In the genomic region with DNA sequence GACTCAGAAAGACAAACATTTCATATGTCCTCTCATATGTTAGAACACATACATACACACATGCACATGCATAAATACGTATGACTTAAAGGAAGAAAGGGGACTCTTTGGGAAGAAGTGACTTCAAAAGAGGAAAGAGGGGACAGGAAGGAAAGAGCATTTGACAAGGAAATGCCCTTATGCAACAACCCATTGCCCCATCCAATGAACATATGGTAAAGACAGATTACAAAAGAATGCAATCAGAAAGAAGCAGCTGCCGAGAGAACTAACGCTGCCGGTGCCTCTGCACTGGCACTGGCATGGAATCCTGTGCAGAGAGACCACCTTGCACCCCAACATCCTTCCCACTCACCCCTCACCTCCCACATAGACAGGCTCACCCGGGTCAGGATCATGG, we compare ENCODE assay signal across 30 mouse cellular contexts. TPM values are rescaled to one million over a fixed set of nuclear protein-coding genes. Genes with fewer than 3 reads are reported as not detected.
DNase-seq lines count a peak whose midpoint lies in the region; ATAC-seq and TF ChIP-seq lines count a peak whose summit lies in the region.
"Had no signal": no experiment of that assay in that cellular context is flagged by ENCODE, and none has a peak within 500 bp of the region (broad histone marks: within the 10 kb centered on the region; RNA-seq: fewer than 3 reads in every experiment).

No protein-coding gene starts in this region.

- TF ChIP-seq POLR2A in bone marrow, adult 2 months (IDR thresholded peaks at IDR 0.05; ENCODE audit: borderline replicate concordance, control insufficient read depth, low read depth, low read length), result no peak

- no peaks in the 10 kb centered on the region for H3K9me3 ChIP-seq in heart, embryonic 10.5 days
- H3K9me3 ChIP-seq: embryonic facial prominence, embryonic 10.5 days; embryonic facial prominence, embryonic 12.5 days; forebrain, embryonic 13.5 days; forebrain, embryonic 15.5 days; G1E had no signal

- peak overlapping the region; percentile 46 for H3K4me3 ChIP-seq in bone marrow, adult 2 months (replicated peaks; ENCODE audit: control insufficient read depth, low read depth, low read length)
- H3K4me3 ChIP-seq in heart, embryonic 10.5 days, result no peak overlapping the region
- H3K4me3 ChIP-seq: embryonic facial prominence, embryonic 10.5 days; embryonic facial prominence, embryonic 12.5 days; forebrain, embryonic 13.5 days; forebrain, embryonic 15.5 days had no signal

- WGBS in bone marrow, adult 2 months, result 27% methylated on average over 5 of the region's 5 CpGs
- 63% methylated on average over 5 of the region's 5 CpGs for WGBS in heart, embryonic 10.5 days

- TF ChIP-seq CTCF in bone marrow, adult 2 months (IDR thresholded peaks at IDR 0.05; ENCODE audit: control insufficient read depth, insufficient read depth, low read length), result no peak

- H3K4me1 ChIP-seq in bone marrow, adult 2 months (ENCODE audit: control insufficient read depth, insufficient read depth, low read length), result peaks cover 3% of the 10 kb centered on the region; the same call in 1 of the 2 replicates
- H3K4me1 ChIP-seq in heart, embryonic 10.5 days, result 0 out of 2 replicates have a peak, but pooled peaks cover 5% of the 10 kb centered on the region

- no peaks in the 10 kb centered on the region for H3K27me3 ChIP-seq in heart, embryonic 10.5 days (ENCODE audit: insufficient read depth, poor library complexity, severe bottlenecking)
- H3K27me3 ChIP-seq: embryonic facial prominence, embryonic 12.5 days; forebrain, embryonic 13.5 days; forebrain, embryonic 15.5 days had no signal

- ATAC-seq in megakaryocyte, adult 5-6 weeks (ENCODE audit: poor library complexity, severe bottlenecking), result peak; percentile 60
- ATAC-seq in cerebellum, adult (ENCODE audit: insufficient number of reproducible peaks, low FRiP score, low TSS enrichment), result no peak
- ATAC-seq: activated CD4-positive, CD25-positive, alpha-beta regulatory T cell, adult 4 months; CD4-positive, CD25-positive, alpha-beta regulatory T cell, adult 4 months; forebrain, embryonic 13.5 days; forebrain, embryonic 15.5 days; forebrain, postnatal 0 days; Patski had no signal

- H3K27ac ChIP-seq in bone marrow, adult 2 months (ENCODE audit: control insufficient read depth, insufficient read depth, low read depth, low read length, poor library complexity), result peak overlapping the region; percentile 25; the same call in 1 of the 2 replicates
- H3K27ac ChIP-seq in heart, embryonic 10.5 days, result no peak overlapping the region
- H3K27ac ChIP-seq: embryonic facial prominence, embryonic 10.5 days; embryonic facial prominence, embryonic 12.5 days; forebrain, embryonic 13.5 days; forebrain, embryonic 15.5 days had no signal

- H3K36me3 ChIP-seq in heart, embryonic 10.5 days, result no peaks in the 10 kb centered on the region
- H3K36me3 ChIP-seq: embryonic facial prominence, embryonic 10.5 days; embryonic facial prominence, embryonic 12.5 days; forebrain, embryonic 15.5 days; G1E had no signal

- DNase-seq in 416B (ENCODE audit: low read depth), result peak; percentile 37
- DNase-seq in thymus, postnatal 14 days, result no peak
- no peak for DNase-seq in heart, embryonic 10.5 days (ENCODE audit: low spot score)
- DNase-seq: adrenal gland, adult 8-10 months; adrenal gland, postnatal 14 days; adrenal gland, postnatal 36 days; B cell, adult 2 months; cerebellum, adult 11-12 months; cerebellum, adult 2 months; cerebellum, adult 9-10 months; cerebellum, postnatal 10 days; cerebellum, postnatal 25 days; forebrain, postnatal 0 days had no signal

RNA-seq across cellular contexts. Expression of a gene that starts 6.6 kb away (rescaled TPM):
- polyA plus RNA-seq in bone marrow, adult 2 months (2011; ENCODE audit: insufficient read depth, insufficient read length, low replicate concordance, missing spikeins), result 44.1 and 111 TPM in 2 replicates
- 170 and 199 TPM in 2 replicates for total RNA-seq in megakaryocyte, adult 5-6 weeks (2015)
- total RNA-seq in megakaryocyte, adult 5-6 weeks (2017), result 392 and 399 TPM in 2 replicates
- polyA plus RNA-seq in heart, embryonic 10.5 days (2016; fragmentation: Nextera tagmentation; extraction: Ambion mirVana), result not detected in 2 replicates
- total RNA-seq: CH12.LX, G1E had no signal
- polyA plus RNA-seq: CD4-positive, CD25-positive, alpha-beta regulatory T cell, adult 4 months; cortical plate, adult 2 months; forebrain, embryonic 11.5 days had no signal

RNA-seq across cellular contexts. Expression of a gene that starts 23.5 kb away (rescaled TPM):
- polyA plus RNA-seq in bone marrow, adult 2 months (2011; ENCODE audit: insufficient read depth, insufficient read length, low replicate concordance, missing spikeins), result 14.8 TPM in 1 of 2 replicates, not detected in the other
- 44.7 and 45.0 TPM in 2 replicates for total RNA-seq in megakaryocyte, adult 5-6 weeks (2015)
- 43.5 and 48.5 TPM in 2 replicates for total RNA-seq in megakaryocyte, adult 5-6 weeks (2017)
- not detected in 2 replicates for polyA plus RNA-seq in heart, embryonic 10.5 days (2016; fragmentation: Nextera tagmentation; extraction: Ambion mirVana)
- total RNA-seq: adrenal gland, adult 18-20 months; adrenal gland, postnatal 36 days had no signal
- polyA plus RNA-seq: activated CD4-positive, CD25-positive, alpha-beta regulatory T cell, adult 4 months; CD4-positive, CD25-positive, alpha-beta regulatory T cell, adult 4 months; embryonic facial prominence, embryonic 10.5 days; forebrain, embryonic 11.5 days; forebrain, embryonic 13.5 days; forebrain, embryonic 15.5 days; forebrain, postnatal 0 days; G1E; Patski had no signal

RNA-seq across cellular contexts. Expression of a gene that starts 26.8 kb away (rescaled TPM):
- 35.1 and 41.6 TPM in 2 replicates for polyA plus RNA-seq in bone marrow, adult 2 months (2011; ENCODE audit: insufficient read depth, insufficient read length, low replicate concordance, missing spikeins)
- not detected in 2 replicates for total RNA-seq in megakaryocyte, adult 5-6 weeks (2015)
- 0.24 TPM in 1 of 2 replicates, not detected in the other for total RNA-seq in megakaryocyte, adult 5-6 weeks (2017)
- polyA plus RNA-seq in heart, embryonic 10.5 days (2016; fragmentation: Nextera tagmentation; extraction: Ambion mirVana), result not detected in 2 replicates
- total RNA-seq: adrenal gland, adult 18-20 months; adrenal gland, adult 8-10 months; adrenal gland, postnatal 14 days; adrenal gland, postnatal 36 days; CH12.LX; forebrain, postnatal 0 days; G1E had no signal
- polyA plus RNA-seq: activated CD4-positive, CD25-positive, alpha-beta regulatory T cell, adult 4 months; brain, embryonic 14.5 days; CD4-positive, CD25-positive, alpha-beta regulatory T cell, adult 4 months; cerebellum, adult 2 months; cortical plate, adult 2 months; embryonic facial prominence, embryonic 10.5 days; embryonic facial prominence, embryonic 12.5 days; embryonic facial prominence, embryonic 14.5 days; forebrain, embryonic 11.5 days; forebrain, embryonic 13.5 days; forebrain, embryonic 15.5 days; forebrain, postnatal 0 days; G1E; Patski had no signal

RNA-seq across cellular contexts. Expression of a gene that starts 44.4 kb away (rescaled TPM):
- not detected in 2 replicates for polyA plus RNA-seq in bone marrow, adult 2 months (2011; ENCODE audit: insufficient read depth, insufficient read length, low replicate concordance, missing spikeins)
- not detected in 2 replicates for total RNA-seq in megakaryocyte, adult 5-6 weeks (2015)
- not detected in 2 replicates for total RNA-seq in megakaryocyte, adult 5-6 weeks (2017)
- polyA plus RNA-seq in heart, embryonic 10.5 days (2016; fragmentation: Nextera tagmentation; extraction: Ambion mirVana), result not detected in 2 replicates
- total RNA-seq: adrenal gland, adult 18-20 months; adrenal gland, adult 8-10 months; adrenal gland, postnatal 14 days; adrenal gland, postnatal 36 days; CH12.LX; forebrain, postnatal 0 days; G1E had no signal
- polyA plus RNA-seq: activated CD4-positive, CD25-positive, alpha-beta regulatory T cell, adult 4 months; brain, embryonic 14.5 days; CD4-positive, CD25-positive, alpha-beta regulatory T cell, adult 4 months; cerebellum, adult 2 months; cortical plate, adult 2 months; embryonic facial prominence, embryonic 10.5 days; embryonic facial prominence, embryonic 12.5 days; embryonic facial prominence, embryonic 14.5 days; forebrain, embryonic 11.5 days; forebrain, embryonic 13.5 days; forebrain, embryonic 15.5 days; forebrain, postnatal 0 days; G1E; Patski had no signal

Comparison
In these comparisons a context has a peak if more than half of its experiments do, and no peak if none do; other contexts are left out.
1. RNA of a gene that starts 6.6 kb away (polyA plus RNA-seq): 44.1 to 111 TPM in bone marrow, adult 2 months; not detected in heart, embryonic 10.5 days; every median in the first group is over 10 times any median in the second.
2. RNA of a gene that starts 26.8 kb away (polyA plus RNA-seq): 35.1 to 41.6 TPM in bone marrow, adult 2 months; not detected in heart, embryonic 10.5 days; every median in the first group is over 10 times any median in the second.